Mouse (Mus musculus) forebrain, embryonic 11.5 days (tissue): ENCODE measurements around the gene Tmem211. TPM values are rescaled to one million over a fixed set of nuclear protein-coding genes. Genes with fewer than 3 reads are reported as not detected.

Source experiments
- ATAC-seq: fragments of 200-750 bp; cut with Nextera tagmentation; replicated peaks from 2 replicates; pipeline ENCODE4 v1.8.0; 2017; ENCODE audit warnings: moderate TSS enrichment; ENCODE audit not compliant: low FRiP score
- DNase-seq: peaks from one replicate; pipeline ENCODE4 v3.0.0-alpha.2; 2017; ENCODE audit warnings: low spot score
- H3K27ac ChIP-seq: fragments of 300-500 bp; sonication (generic); 2 replicates; pipeline ENCODE4 v1.5.1; 2014; ENCODE audit warnings: low read depth, low read length
- H3K27me3 ChIP-seq: fragments of 300-500 bp; sonication (generic); 2 replicates; pipeline ENCODE4 v1.6.1; 2014; ENCODE audit warnings: mild to moderate bottlenecking, low read length, mixed read lengths; ENCODE audit not compliant: control insufficient read depth, insufficient read depth
- H3K36me3 ChIP-seq: fragments of 300-500 bp; sonication (generic); 2 replicates; pipeline ENCODE4 v1.6.1; 2014; ENCODE audit warnings: mild to moderate bottlenecking, low read length, moderate library complexity, mixed read lengths; ENCODE audit not compliant: control insufficient read depth, insufficient read depth
- H3K4me1 ChIP-seq: fragments of 300-500 bp; sonication (generic); replicated peaks from 2 replicates; pipeline ENCODE4 v1.6.1; 2014; ENCODE audit warnings: low read length, mixed read lengths; ENCODE audit not compliant: control insufficient read depth, insufficient read depth
- H3K4me2 ChIP-seq: fragments of 300-500 bp; sonication (generic); 2 replicates; pipeline ENCODE4 v1.6.1; 2014; ENCODE audit warnings: low read depth, mild to moderate bottlenecking, low read length, moderate library complexity, mixed read lengths; ENCODE audit not compliant: severe bottlenecking
- H3K4me3 ChIP-seq: fragments of 300-500 bp; sonication (generic); 2 replicates; pipeline ENCODE4 v1.5.1; 2014; ENCODE audit warnings: low read depth, low read length
- H3K9ac ChIP-seq: fragments of 300-500 bp; sonication (generic); 2 replicates; pipeline ENCODE4 v1.6.1; 2014; ENCODE audit warnings: low read length
- H3K9me3 ChIP-seq: fragments of 300-500 bp; sonication (generic); 2 replicates; pipeline ENCODE4 v1.6.1; 2016; ENCODE audit warnings: low read length, mixed read lengths; ENCODE audit not compliant: control insufficient read depth
- WGBS: fragments of 180-500 bp; shearing (Covaris S2); extraction: QIAGEN DNeasy Blood & Tissue Kit; methylation state at CpG from one replicate; pipeline ENCODE4 v1.1.7; 2014; 5-methylcytosine and 5-hydroxymethylcytosine counted together
- polyA plus RNA-seq: library from polyadenylated mRNA; unstranded; fragments of >200 nt; fragmentation: Nextera tagmentation; extraction: Ambion mirVana; gene quantifications from 2 replicates; pipeline ENCODE4 v1.2.1, GENCODE M21; 2014

The Tmem211 gene
- polyA plus RNA-seq, 1 experiment from 2014 or later, result 0.20 TPM

GRCm38 (mm10) chr5:113208622-113209400, 17.9 kb upstream of the Tmem211 start:
- H3K36me3 ChIP-seq, result no peaks in the 10 kb centered on the region
- no peak overlapping the region for H3K4me3 ChIP-seq
- 64% methylated on average over 11 of the region's 11 CpGs for WGBS
- H3K9me3 ChIP-seq, result no peaks in the 10 kb centered on the region
- H3K4me2 ChIP-seq, result no peak overlapping the region
- no peaks in the 10 kb centered on the region for H3K27me3 ChIP-seq
- DNase-seq (no peak), ATAC-seq (no peak)
- H3K27ac ChIP-seq, result no peak overlapping the region
- H3K9ac ChIP-seq, result no peak overlapping the region
- H3K4me1 ChIP-seq, result no peaks in the 10 kb centered on the region

DNA sequence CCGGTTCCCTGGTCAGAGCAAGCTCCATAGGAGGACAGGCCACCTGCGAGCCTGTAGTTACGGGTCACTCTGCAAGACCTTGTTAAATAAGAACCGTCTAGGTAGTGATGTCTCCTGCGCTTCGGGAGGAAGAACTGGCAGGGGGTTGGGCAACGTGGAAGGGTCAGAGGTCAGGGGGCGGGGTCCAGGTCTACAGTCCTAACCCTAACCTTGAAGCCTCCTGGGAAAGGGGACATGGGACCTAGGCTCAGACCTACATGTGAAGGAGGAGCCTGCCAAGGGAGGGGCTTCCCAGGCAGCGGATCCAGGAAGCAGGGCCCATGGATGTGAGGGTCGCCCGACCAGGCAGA, 17.3 kb upstream of the Tmem211 start:
- Histone ChIP-seq H3K4me2 (no peak overlapping the region), H3K9ac (no peak overlapping the region), H3K27ac (no peak overlapping the region), H3K4me1 (no peaks in the 10 kb centered on the region), H3K27me3 (no peaks in the 10 kb centered on the region), H3K36me3 (no peaks in the 10 kb centered on the region), H3K9me3 (no peaks in the 10 kb centered on the region), H3K4me3 (no peak overlapping the region)
- ATAC-seq, result no peak; the same call in 1 of the 2 replicates
- no peak for DNase-seq
- WGBS, result 57% methylated on average over 11 of the region's 11 CpGs

- ATAC-seq (no peak), DNase-seq (no peak)
- no peak overlapping the region for H3K4me3 ChIP-seq
- no peak overlapping the region for H3K27ac ChIP-seq
- H3K27me3 ChIP-seq, result no peaks in the 10 kb centered on the region
- no peak overlapping the region for H3K9ac ChIP-seq
- 92% methylated on average over 13 of the region's 13 CpGs for WGBS
- no peaks in the 10 kb centered on the region for H3K4me1 ChIP-seq
- H3K9me3 ChIP-seq, result no peaks in the 10 kb centered on the region
- no peaks in the 10 kb centered on the region for H3K36me3 ChIP-seq
- H3K4me2 ChIP-seq, result no peak overlapping the region
These were observed 16.8 kb upstream of the Tmem211 start for GRCm38 (mm10) chr5:113209898-113210297.

DNA sequence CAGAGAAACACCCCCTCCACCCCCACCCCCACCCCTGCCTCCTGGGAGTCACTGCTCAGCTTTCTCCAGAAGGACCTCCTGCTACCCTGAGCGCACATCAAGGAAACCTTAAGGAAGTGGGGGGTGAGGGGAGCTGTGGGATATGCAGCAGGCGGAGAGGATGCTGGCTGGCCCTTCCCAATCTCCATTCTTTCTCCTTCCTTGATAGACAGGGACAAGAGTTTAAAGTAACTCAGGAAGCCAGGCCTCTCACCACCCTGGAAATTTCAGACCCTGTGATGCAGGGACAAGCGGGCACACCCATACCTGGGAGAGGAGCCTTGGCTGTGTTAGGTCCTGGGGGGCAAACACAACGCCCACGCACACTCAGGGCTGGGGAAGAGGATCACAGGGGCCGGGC, 16.4 kb upstream of the Tmem211 start:
- Histone ChIP-seq H3K9ac (no peak overlapping the region), H3K27ac (no peak overlapping the region; the same call in 1 of the 2 replicates), H3K27me3 (no peaks in the 10 kb centered on the region), H3K9me3 (no peaks in the 10 kb centered on the region), H3K36me3 (no peaks in the 10 kb centered on the region), H3K4me3 (no peak overlapping the region), H3K4me1 (no peaks in the 10 kb centered on the region), H3K4me2 (no peak overlapping the region)
- ATAC-seq (no peak), DNase-seq (no peak)
- 81% methylated on average over 6 of the region's 6 CpGs for WGBS

- Histone ChIP-seq H3K4me1 (no peaks in the 10 kb centered on the region), H3K27me3 (no peaks in the 10 kb centered on the region), H3K4me2 (no peak overlapping the region), H3K9me3 (no peaks in the 10 kb centered on the region), H3K4me3 (no peak overlapping the region), H3K9ac (no peak overlapping the region), H3K27ac (no peak overlapping the region), H3K36me3 (no peaks in the 10 kb centered on the region)
- DNase-seq (no peak), ATAC-seq (no peak)
- WGBS, result 82% methylated on average over 10 of the region's 10 CpGs
These were observed 14.4 kb upstream of the Tmem211 start for GRCm38 (mm10) chr5:113212156-113212835.

GRCm38 (mm10) chr5:113214041-113214440, 12.7 kb upstream of the Tmem211 start:
- H3K9me3 ChIP-seq, result no peaks in the 10 kb centered on the region
- WGBS, result 89% methylated on average over 8 of the region's 8 CpGs
- H3K36me3 ChIP-seq, result no peaks in the 10 kb centered on the region
- ATAC-seq, result no peak
- H3K4me1 ChIP-seq, result no peaks in the 10 kb centered on the region
- DNase-seq, result no peak
- H3K9ac ChIP-seq, result no peak overlapping the region
- H3K4me3 ChIP-seq, result no peak overlapping the region
- no peaks in the 10 kb centered on the region for H3K27me3 ChIP-seq
- H3K27ac ChIP-seq, result no peak overlapping the region
- H3K4me2 ChIP-seq, result no peak overlapping the region

GRCm38 (mm10) chr5:113214455-113214854, 12.3 kb upstream of the Tmem211 start:
- H3K4me3 ChIP-seq, result no peak overlapping the region
- no peaks in the 10 kb centered on the region for H3K36me3 ChIP-seq
- H3K4me2 ChIP-seq, result no peak overlapping the region
- no peak overlapping the region for H3K9ac ChIP-seq
- ATAC-seq, result no peak
- WGBS, result 79% methylated on average over 11 of the region's 11 CpGs
- H3K27ac ChIP-seq, result no peak overlapping the region
- H3K9me3 ChIP-seq, result no peaks in the 10 kb centered on the region
- DNase-seq, result no peak
- no peaks in the 10 kb centered on the region for H3K4me1 ChIP-seq
- no peaks in the 10 kb centered on the region for H3K27me3 ChIP-seq

DNA sequence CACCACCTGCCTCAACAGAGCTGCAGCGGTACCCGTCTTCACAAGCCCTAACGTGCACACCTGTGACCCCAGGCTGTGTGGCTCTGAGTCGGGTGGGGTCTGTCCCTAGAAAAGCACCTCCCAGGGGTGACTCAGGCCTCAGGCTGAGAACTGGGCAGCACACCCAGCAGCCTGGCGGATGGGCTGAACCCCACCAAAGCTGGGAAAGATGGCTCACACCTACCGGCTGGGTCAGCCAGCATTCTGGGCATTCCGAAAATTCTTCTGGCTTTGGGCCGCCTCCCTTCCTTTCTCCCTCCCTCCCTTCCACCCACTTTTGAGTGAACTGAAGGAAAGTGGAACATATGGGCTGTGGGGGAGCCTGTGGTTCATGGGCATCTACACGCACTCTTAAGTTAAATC, 11.1 kb upstream of the Tmem211 start:
- DNase-seq, result no peak
- no peak overlapping the region for H3K4me3 ChIP-seq
- no peak overlapping the region for H3K9ac ChIP-seq
- H3K27ac ChIP-seq, result no peak overlapping the region
- no peaks in the 10 kb centered on the region for H3K9me3 ChIP-seq
- peaks cover 3% of the 10 kb centered on the region for H3K4me1 ChIP-seq
- ATAC-seq, result no peak
- no peak overlapping the region for H3K4me2 ChIP-seq
- H3K27me3 ChIP-seq, result no peaks in the 10 kb centered on the region
- WGBS, result 87% methylated on average over 9 of the region's 9 CpGs
- no peaks in the 10 kb centered on the region for H3K36me3 ChIP-seq
